Comparison of ENCODE assay signal across 18 mouse cellular contexts in genomic region chr2:102798149-102798548, GRCm38 (mm10).
"Had no signal": no experiment of that assay in that cellular context is flagged by ENCODE, and none has a peak within 500 bp of the region (broad histone marks: within the 10 kb centered on the region; RNA-seq: fewer than 3 reads in every experiment).

No protein-coding gene starts in this region.

- H3K4me1 ChIP-seq: liver, embryonic 12.5 days; midbrain, embryonic 10.5 days; midbrain, embryonic 12.5 days; neural tube, embryonic 13.5 days had no signal

- H3K27ac ChIP-seq: liver, embryonic 12.5 days; liver, embryonic 14.5 days; midbrain, embryonic 10.5 days; midbrain, embryonic 12.5 days; neural tube, embryonic 13.5 days; neural tube, embryonic 15.5 days had no signal

- H3K27me3 ChIP-seq: liver, embryonic 12.5 days; neural tube, embryonic 13.5 days; neural tube, embryonic 15.5 days had no signal

- ATAC-seq: liver, embryonic 12.5 days; midbrain, embryonic 16.5 days had no signal

- H3K9me3 ChIP-seq: liver, embryonic 12.5 days; midbrain, embryonic 10.5 days; midbrain, embryonic 12.5 days; neural tube, embryonic 13.5 days; neural tube, embryonic 15.5 days had no signal

- H3K4me3 ChIP-seq: liver, embryonic 12.5 days; midbrain, embryonic 10.5 days; midbrain, embryonic 12.5 days; myocyte; neural tube, embryonic 13.5 days; neural tube, embryonic 15.5 days had no signal

- H3K9ac ChIP-seq: liver, embryonic 12.5 days; liver, embryonic 14.5 days; midbrain, embryonic 12.5 days; neural tube, embryonic 13.5 days; neural tube, embryonic 15.5 days had no signal

- DNase-seq: lung, adult 2 months; midbrain, embryonic 14.5 days; retina, postnatal 1 day; right cerebral cortex, adult 18-20 months; right cerebral cortex, postnatal 25 days; right cerebral cortex, postnatal 4 days; spleen, adult 18-20 months; thymus, adult 18-20 months; thymus, postnatal 14 days; thymus, postnatal 36 days had no signal

- H3K4me2 ChIP-seq: liver, embryonic 12.5 days; midbrain, embryonic 12.5 days; neural tube, embryonic 13.5 days; neural tube, embryonic 15.5 days had no signal

- H3K36me3 ChIP-seq: liver, embryonic 12.5 days; midbrain, embryonic 10.5 days; midbrain, embryonic 12.5 days; neural tube, embryonic 13.5 days; neural tube, embryonic 15.5 days had no signal
